Mouse (Mus musculus) lung, postnatal 0 days (tissue): ENCODE results near the gene Trpm8. TPM values are rescaled to one million over a fixed set of nuclear protein-coding genes. Genes with fewer than 3 reads are reported as not detected.
A peak's percentile ranks its signal among the peaks of the same experiment; 100 is the strongest.

Source experiments
- ATAC-seq: fragments of 200-750 bp; cut with Nextera tagmentation; 2 replicates; pipeline ENCODE4 v1.8.0; 2017; ENCODE audit warnings: moderate library complexity
- DNase-seq: peaks from one replicate; pipeline ENCODE4 v3.0.0-alpha.2; 2016; ENCODE audit warnings: low spot score
- H3K27ac ChIP-seq: fragments of 300-500 bp; sonication (generic); 2 replicates; pipeline ENCODE4 v1.5.1; 2014; ENCODE audit warnings: antibody characterized with exemption, mild to moderate bottlenecking, low read length, mixed read lengths
- H3K27me3 ChIP-seq: fragments of 300-500 bp; sonication (generic); replicated peaks from 2 replicates; pipeline ENCODE4 v1.6.1; 2014; ENCODE audit warnings: low read length, mixed read lengths; ENCODE audit not compliant: insufficient read depth
- H3K36me3 ChIP-seq: fragments of 300-500 bp; sonication (generic); 2 replicates; pipeline ENCODE4 v1.6.1; 2014; ENCODE audit warnings: low read length, mixed read lengths; ENCODE audit not compliant: insufficient read depth
- H3K4me1 ChIP-seq: fragments of 300-500 bp; sonication (generic); 2 replicates; pipeline ENCODE4 v1.6.1; 2014; ENCODE audit warnings: antibody characterized with exemption, low read depth, low read length, mixed read lengths; ENCODE audit not compliant: insufficient read depth
- H3K4me2 ChIP-seq: fragments of 300-500 bp; sonication (generic); replicated peaks from 2 replicates; pipeline ENCODE4 v1.6.1; 2014; ENCODE audit warnings: low read depth, mild to moderate bottlenecking, low read length, moderate library complexity, mixed read lengths
- H3K4me3 ChIP-seq: fragments of 300-500 bp; sonication (generic); 2 replicates; pipeline ENCODE4 v1.5.1; 2014; ENCODE audit warnings: low read depth, low read length
- H3K9ac ChIP-seq: fragments of 300-500 bp; sonication (generic); replicated peaks from 2 replicates; pipeline ENCODE4 v1.6.1; 2014; ENCODE audit warnings: low read depth, mild to moderate bottlenecking
- H3K9me3 ChIP-seq: fragments of 300-500 bp; sonication (generic); 2 replicates; pipeline ENCODE4 v1.6.1; 2016; ENCODE audit warnings: low read length, mixed read lengths
- CTCF ChIP-seq: IDR thresholded peaks from 2 replicates; pipeline ENCODE4 v1.5.1; 2016; ENCODE audit warnings: antibody characterized with exemption, mild to moderate bottlenecking
- EP300 ChIP-seq: IDR thresholded peaks from 2 replicates; pipeline ENCODE4 v1.6.1; 2016; ENCODE audit warnings: antibody characterized with exemption, mild to moderate bottlenecking, control low read depth
- whole genome bisulfite sequencing: fragments of 180-500 bp; shearing (Covaris S2); extraction: QIAGEN DNeasy Blood & Tissue Kit; methylation state at CpG from one replicate; pipeline ENCODE4 v1.1.7; 2014; 5-methylcytosine and 5-hydroxymethylcytosine counted together
- polyA plus RNA-seq: library from polyadenylated mRNA; unstranded; fragments of >200 nt; fragmentation: Nextera tagmentation; extraction: Ambion mirVana; gene quantifications from 2 replicates; pipeline ENCODE4 v1.2.1, GENCODE M21; 2015

Trpm8 gene
- polyA plus RNA-seq, 1 experiment from 2014 or later, result not detected

DNA sequence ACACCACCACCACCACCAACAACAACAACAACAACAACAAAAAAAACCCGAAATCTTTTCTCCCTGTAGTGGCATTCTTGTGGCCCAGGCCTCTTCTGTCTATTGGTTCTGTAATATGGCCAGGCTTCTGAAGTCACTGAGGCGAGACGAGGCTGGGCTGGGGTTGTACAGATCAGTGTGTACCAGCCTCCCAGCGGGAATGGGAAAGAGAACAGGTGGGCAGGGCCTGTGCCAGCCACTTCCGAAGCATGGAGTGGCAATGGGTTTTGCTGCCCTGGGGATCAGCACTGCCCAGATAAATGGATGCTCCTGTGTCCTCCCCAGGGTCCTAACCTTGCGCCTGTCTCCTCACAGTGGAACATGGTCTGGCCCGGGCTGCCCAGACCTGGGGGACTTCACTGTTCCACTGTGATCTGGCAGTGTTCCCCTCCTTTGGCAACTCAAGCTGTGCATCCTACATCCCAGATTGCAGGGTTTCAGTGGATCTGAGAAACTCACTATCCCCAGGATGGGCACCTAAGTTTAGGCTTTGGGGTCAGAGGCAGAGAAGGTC is 80.7 kb downstream of the Trpm8 start:
- Histone ChIP-seq H3K27me3 (no peaks in the 10 kb centered on the region), H3K4me2 (no peak overlapping the region), H3K9ac (no peak overlapping the region), H3K27ac (no peak overlapping the region), H3K4me1 (no peaks in the 10 kb centered on the region), H3K4me3 (no peak overlapping the region), H3K9me3 (no peaks in the 10 kb centered on the region), H3K36me3 (no peaks in the 10 kb centered on the region)
- DNase-seq (no peak), ATAC-seq (no peak)
- TF ChIP-seq EP300 (no peak), CTCF (no peak)
- 79% methylated on average over 7 of the region's 7 CpGs for WGBS

DNA sequence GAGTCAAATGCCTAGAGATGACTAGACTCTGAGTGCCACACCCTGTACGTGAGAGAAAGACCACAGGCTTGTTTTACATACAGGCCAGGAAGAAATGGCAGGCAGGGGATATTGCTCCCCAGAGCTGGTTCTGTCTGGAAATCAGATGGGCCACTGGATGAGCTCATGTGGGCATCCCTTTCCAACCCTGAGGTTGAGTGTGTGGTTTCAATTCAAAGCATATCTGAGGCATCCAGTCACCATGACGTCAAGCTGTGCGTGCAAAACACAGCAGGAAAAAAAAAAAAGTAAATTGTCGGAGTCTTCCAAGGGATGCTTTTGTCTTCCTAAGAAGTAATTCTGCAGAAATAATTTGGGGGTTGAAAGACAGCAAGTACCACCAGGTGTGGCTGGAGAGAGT is 83.6 kb downstream of the Trpm8 start:
- H3K4me3 ChIP-seq, result no peak overlapping the region
- no peaks in the 10 kb centered on the region for H3K27me3 ChIP-seq
- no peak for TF ChIP-seq EP300
- TF ChIP-seq CTCF, result no peak
- ATAC-seq (no peak), DNase-seq (no peak)
- WGBS, result 71% methylated on average over 4 of the region's 4 CpGs
- H3K9me3 ChIP-seq, result no peaks in the 10 kb centered on the region
- no peak overlapping the region for H3K9ac ChIP-seq
- H3K36me3 ChIP-seq, result no peaks in the 10 kb centered on the region
- H3K4me1 ChIP-seq, result no peaks in the 10 kb centered on the region
- H3K27ac ChIP-seq, result no peak overlapping the region
- no peak overlapping the region for H3K4me2 ChIP-seq

DNA sequence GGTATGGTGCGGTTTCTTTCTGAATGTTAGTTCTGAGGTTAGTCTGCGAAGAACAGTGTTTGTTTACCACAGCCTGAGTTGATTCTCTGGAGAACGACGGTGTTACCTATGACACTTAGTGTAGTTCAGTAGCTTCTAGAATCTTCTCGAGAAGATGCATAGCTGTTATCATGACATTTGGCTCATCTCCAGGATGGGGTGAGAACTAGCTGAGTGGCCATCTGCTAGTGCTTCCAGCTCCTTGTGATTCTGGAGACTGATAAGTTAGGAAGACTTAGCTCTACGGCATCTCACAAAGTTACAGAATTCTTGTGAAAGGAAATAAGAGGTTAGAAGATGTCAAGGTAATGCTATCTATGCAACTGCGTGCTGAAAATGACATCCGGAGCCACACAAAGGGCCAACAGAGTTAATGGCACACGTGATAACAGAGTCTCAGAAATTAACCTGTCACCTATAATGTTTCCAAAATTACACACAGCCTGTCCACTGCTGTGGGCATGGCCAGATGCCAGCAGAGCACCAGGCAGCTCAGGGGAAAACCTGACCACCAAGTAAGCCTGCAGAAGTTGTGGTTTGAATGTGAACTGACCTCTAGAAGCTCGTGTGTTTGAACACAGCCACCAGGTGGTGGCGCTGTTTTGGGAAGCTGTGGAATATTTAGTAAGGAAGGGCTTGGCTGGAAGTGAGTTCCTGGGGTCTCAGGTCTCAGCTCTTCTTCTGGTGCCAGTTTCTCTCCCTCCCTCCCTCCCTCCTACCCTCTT is 89.6 kb downstream of the Trpm8 start:
- no peak for DNase-seq
- no peak overlapping the region for H3K27ac ChIP-seq
- WGBS, result 68% methylated on average over 11 of the region's 11 CpGs

DNA sequence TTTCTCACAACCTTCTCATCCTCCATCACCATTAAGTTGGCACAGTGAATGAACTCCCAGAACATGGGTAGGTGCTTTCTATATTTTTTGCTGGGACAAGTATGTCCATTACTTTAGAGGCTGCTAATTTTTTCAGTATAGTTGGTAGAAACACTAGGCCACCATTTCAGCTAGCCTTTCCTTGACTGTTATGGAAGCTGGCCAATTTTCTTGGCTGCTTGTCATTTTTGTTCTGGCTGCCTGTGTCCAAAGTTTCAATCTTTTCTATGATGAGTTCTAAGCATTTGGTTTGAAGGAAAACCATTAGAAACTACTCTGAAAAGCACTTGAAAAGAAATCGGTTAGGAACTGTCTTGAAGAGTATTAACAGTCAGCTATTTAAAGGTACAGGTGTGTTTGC is 101.0 kb downstream of the Trpm8 start:
- H3K36me3 ChIP-seq, result no peaks in the 10 kb centered on the region
- H3K27ac ChIP-seq, result no peak overlapping the region
- H3K4me2 ChIP-seq, result no peak overlapping the region
- WGBS, result 50% methylated on average over 1 of the region's 1 CpGs
- TF ChIP-seq CTCF (no peak), EP300 (no peak)
- ATAC-seq (no peak), DNase-seq (no peak)
- no peak overlapping the region for H3K4me3 ChIP-seq
- H3K9ac ChIP-seq, result no peak overlapping the region
- no peaks in the 10 kb centered on the region for H3K27me3 ChIP-seq
- H3K9me3 ChIP-seq, result no peaks in the 10 kb centered on the region
- H3K4me1 ChIP-seq, result no peaks in the 10 kb centered on the region

More for the DNA sequence above, 89.6 kb downstream of the Trpm8 start:
- Histone ChIP-seq H3K9me3 (no peaks in the 10 kb centered on the region), H3K36me3 (no peaks in the 10 kb centered on the region), H3K9ac (no peak overlapping the region), H3K4me2 (no peak overlapping the region), H3K4me1 (no peaks in the 10 kb centered on the region), H3K27me3 (no peaks in the 10 kb centered on the region), H3K4me3 (no peak overlapping the region)
- TF ChIP-seq CTCF (peak; percentile 34), EP300 (no peak)
- no peak for ATAC-seq

GRCm38 (mm10) chr1:88391632-88392031 is 114.2 kb downstream of the Trpm8 start:
- H3K4me3 ChIP-seq, result no peak overlapping the region
- no peaks in the 10 kb centered on the region for H3K9me3 ChIP-seq
- no peak for DNase-seq
- no peaks in the 10 kb centered on the region for H3K27me3 ChIP-seq
- no peak overlapping the region for H3K4me2 ChIP-seq
- no peaks in the 10 kb centered on the region for H3K36me3 ChIP-seq
- TF ChIP-seq CTCF (no peak), EP300 (no peak)
- no peak overlapping the region for H3K27ac ChIP-seq
- ATAC-seq, result no peak
- H3K9ac ChIP-seq, result no peak overlapping the region
- no peaks in the 10 kb centered on the region for H3K4me1 ChIP-seq
- WGBS, result 57% methylated on average over 4 of the region's 4 CpGs

DNA sequence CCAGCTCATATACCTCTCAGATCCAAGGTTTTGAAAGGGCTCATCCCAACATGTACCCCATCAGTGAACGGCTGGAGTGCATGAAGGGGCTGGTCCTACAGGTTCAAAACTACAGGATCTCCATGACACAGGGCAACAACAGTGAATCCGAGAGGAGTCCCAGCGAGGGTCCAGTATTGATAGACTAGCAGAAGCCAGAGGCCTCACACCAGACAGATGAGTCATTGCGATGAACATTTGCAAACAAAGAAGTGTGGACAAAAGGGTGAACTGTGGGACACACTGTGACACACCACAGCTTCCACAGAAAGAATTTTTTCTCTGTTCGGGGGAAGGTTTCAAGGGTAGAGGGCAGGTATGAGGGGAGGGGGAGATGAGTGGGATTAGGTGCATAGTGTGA is 115.9 kb downstream of the Trpm8 start:
- H3K27me3 ChIP-seq, result no peaks in the 10 kb centered on the region
- no peak overlapping the region for H3K27ac ChIP-seq
- no peaks in the 10 kb centered on the region for H3K36me3 ChIP-seq
- no peak overlapping the region for H3K4me3 ChIP-seq
- no peaks in the 10 kb centered on the region for H3K9me3 ChIP-seq
- no peak for ATAC-seq
- 78% methylated on average over 5 of the region's 5 CpGs for WGBS
- TF ChIP-seq EP300, result no peak
- no peak for TF ChIP-seq CTCF
- no peaks in the 10 kb centered on the region for H3K4me1 ChIP-seq
- DNase-seq, result no peak
- no peak overlapping the region for H3K4me2 ChIP-seq
- H3K9ac ChIP-seq, result no peak overlapping the region
